Mouse (Mus musculus): ENCODE results near the gene 2310022A10Rik.

GRCm38 (mm10) chr7:27598053-27598452 lies 45.0 kb downstream of the 2310022A10Rik start:
- TF ChIP-seq CTCF (IDR thresholded peaks at IDR 0.05) = no peak
- TF ChIP-seq EP300 (IDR thresholded peaks at IDR 0.05; ENCODE audit: insufficient read depth, low read depth, low read length) = no peak

All from heart, adult 2 months (tissue).